Mouse (Mus musculus): ENCODE results near the gene Rbfox3. TPM values are rescaled to one million over a fixed set of nuclear protein-coding genes. Genes with fewer than 3 reads are reported as not detected.

The Rbfox3 gene
- polyA plus RNA-seq, 2 experiments, result 0.08 to 0.17 TPM

DNA sequence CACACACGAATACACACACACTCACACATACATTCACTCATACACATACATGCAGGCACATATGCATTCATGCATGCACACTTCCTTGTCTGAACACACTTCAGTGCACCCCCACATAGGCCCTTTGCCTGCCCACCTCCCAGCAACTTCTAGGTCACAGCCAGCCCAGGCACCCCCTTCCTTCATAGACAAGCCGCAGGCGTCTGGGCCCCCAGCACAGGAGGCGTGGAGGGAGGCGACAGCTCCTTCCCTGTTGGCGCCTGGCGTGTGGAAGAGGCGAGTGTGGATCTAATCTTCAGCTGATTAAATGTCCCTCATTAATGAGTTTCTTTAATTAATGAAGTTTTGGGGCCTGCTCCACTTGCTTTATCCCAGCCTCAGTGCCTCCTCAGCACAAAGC, 381.1 kb downstream of the Rbfox3 start:
- no peak for DNase-seq (ENCODE audit: low read depth in 3 of 3, low spot score in 3 of 3)
- Histone ChIP-seq H3K4me1 (replicated peaks; ENCODE audit: control insufficient read depth in 2 of 2, insufficient read depth in 2 of 2, low read length in 1 of 2) (no peaks in the 10 kb centered on the region), H3K27me3 (ENCODE audit: control insufficient read depth, insufficient read depth, low read length) (no peaks in the 10 kb centered on the region; the same call in 1 of the 2 replicates), H3K4me2 (ENCODE audit: low read depth) (no peak overlapping the region), H3K4me3 (ENCODE audit: insufficient read depth in 1 of 2, low read depth in 2 of 2, low read length in 2 of 2) (no peak overlapping the region), H3K36me3 (replicated peaks; ENCODE audit: control insufficient read depth, insufficient read depth, low read depth) (no peaks in the 10 kb centered on the region), H3K9ac (replicated peaks) (no peak overlapping the region), H3K9me3 (ENCODE audit: control insufficient read depth, low read length) (no peaks in the 10 kb centered on the region), H3K27ac (no peak overlapping the region)
- WGBS (ENCODE audit: insufficient replicate concordance), result 68% methylated on average over 8 of the region's 8 CpGs
- no peak for ATAC-seq (ENCODE audit: insufficient read depth)
- TF ChIP-seq CTCF (IDR thresholded peaks at IDR 0.05; ENCODE audit: low read depth) (no peak), EP300 (IDR thresholded peaks at IDR 0.05; ENCODE audit: low read depth) (no peak)

- H3K36me3 ChIP-seq (replicated peaks; ENCODE audit: control insufficient read depth, insufficient read depth, low read depth), result no peaks in the 10 kb centered on the region
- no peaks in the 10 kb centered on the region for H3K9me3 ChIP-seq (ENCODE audit: control insufficient read depth, low read length)
- WGBS (ENCODE audit: insufficient replicate concordance), result 70% methylated on average over 9 of the region's 9 CpGs
- H3K27ac ChIP-seq, result no peak overlapping the region
- no peak for DNase-seq (ENCODE audit: low read depth in 3 of 3, low spot score in 3 of 3)
- H3K27me3 ChIP-seq (ENCODE audit: control insufficient read depth, insufficient read depth, low read length), result no peaks in the 10 kb centered on the region; the same call in 1 of the 2 replicates
- ATAC-seq (ENCODE audit: insufficient read depth), result no peak
- no peak for TF ChIP-seq EP300 (IDR thresholded peaks at IDR 0.05; ENCODE audit: low read depth)
- TF ChIP-seq CTCF (IDR thresholded peaks at IDR 0.05; ENCODE audit: low read depth), result no peak
- H3K4me1 ChIP-seq (replicated peaks; ENCODE audit: control insufficient read depth in 2 of 2, insufficient read depth in 2 of 2, low read length in 1 of 2), result no peaks in the 10 kb centered on the region
- no peak overlapping the region for H3K9ac ChIP-seq (replicated peaks)
- H3K4me2 ChIP-seq (ENCODE audit: low read depth), result no peak overlapping the region
- no peak overlapping the region for H3K4me3 ChIP-seq (ENCODE audit: insufficient read depth in 1 of 2, low read depth in 2 of 2, low read length in 2 of 2)
These were observed 382.6 kb downstream of the Rbfox3 start for GRCm38 (mm10) chr11:118528761-118529160.

- ATAC-seq (ENCODE audit: insufficient read depth) (no peak), DNase-seq (ENCODE audit: low read depth in 3 of 3, low spot score in 3 of 3) (no peak)
- TF ChIP-seq EP300 (IDR thresholded peaks at IDR 0.05; ENCODE audit: low read depth), result no peak
- TF ChIP-seq CTCF (IDR thresholded peaks at IDR 0.05; ENCODE audit: low read depth), result no peak
- WGBS (ENCODE audit: insufficient replicate concordance), result 62% methylated on average over 11 of the region's 11 CpGs
- Histone ChIP-seq H3K4me3 (ENCODE audit: insufficient read depth in 1 of 2, low read depth in 2 of 2, low read length in 2 of 2) (no peak overlapping the region), H3K9me3 (ENCODE audit: control insufficient read depth, low read length) (no peaks in the 10 kb centered on the region), H3K27ac (no peak overlapping the region), H3K9ac (replicated peaks) (no peak overlapping the region), H3K36me3 (replicated peaks; ENCODE audit: control insufficient read depth, insufficient read depth, low read depth) (no peaks in the 10 kb centered on the region), H3K27me3 (ENCODE audit: control insufficient read depth, insufficient read depth, low read length) (no peaks in the 10 kb centered on the region; the same call in 1 of the 2 replicates), H3K4me2 (ENCODE audit: low read depth) (no peak overlapping the region), H3K4me1 (replicated peaks; ENCODE audit: control insufficient read depth in 2 of 2, insufficient read depth in 2 of 2, low read length in 1 of 2) (no peaks in the 10 kb centered on the region)
These were observed 386.3 kb downstream of the Rbfox3 start for GRCm38 (mm10) chr11:118525059-118525458.

GRCm38 (mm10) chr11:118523496-118524145, 387.8 kb downstream of the Rbfox3 start:
- no peak overlapping the region for H3K9ac ChIP-seq (replicated peaks)
- no peak overlapping the region for H3K4me3 ChIP-seq (ENCODE audit: insufficient read depth in 1 of 2, low read depth in 2 of 2, low read length in 2 of 2)
- WGBS (ENCODE audit: insufficient replicate concordance), result 49% methylated on average over 4 of the region's 4 CpGs
- H3K9me3 ChIP-seq (ENCODE audit: control insufficient read depth, low read length), result no peaks in the 10 kb centered on the region
- H3K27ac ChIP-seq, result no peak overlapping the region
- no peaks in the 10 kb centered on the region; the same call in 1 of the 2 replicates for H3K27me3 ChIP-seq (ENCODE audit: control insufficient read depth, insufficient read depth, low read length)
- no peak for TF ChIP-seq EP300 (IDR thresholded peaks at IDR 0.05; ENCODE audit: low read depth)
- TF ChIP-seq CTCF (IDR thresholded peaks at IDR 0.05; ENCODE audit: low read depth), result no peak
- DNase-seq (ENCODE audit: low read depth in 3 of 3, low spot score in 3 of 3), result no peak
- H3K36me3 ChIP-seq (replicated peaks; ENCODE audit: control insufficient read depth, insufficient read depth, low read depth), result no peaks in the 10 kb centered on the region
- H3K4me1 ChIP-seq (replicated peaks; ENCODE audit: control insufficient read depth in 2 of 2, insufficient read depth in 2 of 2, low read length in 1 of 2), result no peaks in the 10 kb centered on the region
- H3K4me2 ChIP-seq (ENCODE audit: low read depth), result no peak overlapping the region
- no peak for ATAC-seq (ENCODE audit: insufficient read depth)

DNA sequence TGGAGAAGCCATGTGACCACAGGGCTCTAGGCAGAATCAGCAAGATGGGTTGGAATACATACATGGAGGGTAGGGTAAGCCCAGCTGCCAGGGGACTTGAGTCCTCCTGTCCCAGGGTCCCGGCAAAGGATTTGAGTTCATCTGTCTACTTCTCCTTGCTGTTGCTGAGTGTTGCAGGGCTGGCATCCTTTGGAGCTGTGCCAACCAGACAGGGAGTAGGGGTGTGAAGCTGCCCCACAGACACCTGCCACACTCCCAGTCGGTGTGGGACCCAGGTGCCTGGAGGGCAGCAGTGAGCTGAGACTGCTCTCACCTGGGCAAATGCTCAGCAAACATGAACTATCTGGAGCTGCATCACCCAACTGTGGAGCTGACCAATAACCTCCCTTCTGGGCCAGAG, 390.5 kb downstream of the Rbfox3 start:
- Histone ChIP-seq H3K9ac (replicated peaks) (no peak overlapping the region), H3K9me3 (ENCODE audit: control insufficient read depth, low read length) (no peaks in the 10 kb centered on the region), H3K4me2 (ENCODE audit: low read depth) (no peak overlapping the region), H3K36me3 (replicated peaks; ENCODE audit: control insufficient read depth, insufficient read depth, low read depth) (no peaks in the 10 kb centered on the region), H3K4me1 (replicated peaks; ENCODE audit: control insufficient read depth in 2 of 2, insufficient read depth in 2 of 2, low read length in 1 of 2) (no peaks in the 10 kb centered on the region), H3K27me3 (ENCODE audit: control insufficient read depth, insufficient read depth, low read length) (no peaks in the 10 kb centered on the region), H3K4me3 (ENCODE audit: insufficient read depth in 1 of 2, low read depth in 2 of 2, low read length in 2 of 2) (no peak overlapping the region), H3K27ac (no peak overlapping the region)
- DNase-seq (ENCODE audit: low read depth in 3 of 3, low spot score in 3 of 3) (no peak), ATAC-seq (ENCODE audit: insufficient read depth) (no peak)
- TF ChIP-seq CTCF (IDR thresholded peaks at IDR 0.05; ENCODE audit: low read depth), result no peak
- TF ChIP-seq EP300 (IDR thresholded peaks at IDR 0.05; ENCODE audit: low read depth), result no peak
- WGBS (ENCODE audit: insufficient replicate concordance), result 53% methylated on average over 2 of the region's 2 CpGs

Measured in liver, embryonic 14.5 days (tissue).